Mouse (Mus musculus): ENCODE measurements at regions not wholly inside any gene's neighbourhood (a gene's known extent, or its start where the extent isn't known, plus 50 kb on each side); places are given as distances from the start of the nearest gene placed in this dataset.
A peak's percentile ranks its signal among the peaks of the same experiment; 100 is the strongest.

- DNase-seq (ENCODE audit: low read depth, low spot score) = no peak
Measured at GRCm38 (mm10) chrX:163812431-163812830, 51.3 kb upstream of the Rnf138rt1 start.

- DNase-seq (ENCODE audit: low read depth, low spot score) = no peak
Measured at GRCm38 (mm10) chrX:163814806-163815205, 53.7 kb upstream of the Rnf138rt1 start.

- DNase-seq (ENCODE audit: low read depth, low spot score) = no peak
Measured at GRCm38 (mm10) chrX:163822298-163822697, 61.2 kb upstream of the Rnf138rt1 start.

- DNase-seq (ENCODE audit: low read depth, low spot score) = no peak
Measured at GRCm38 (mm10) chrX:163827461-163827860, 66.3 kb upstream of the Rnf138rt1 start.

GRCm38 (mm10) chrX:163845408-163845807 is 63.4 kb upstream of the Ap1s2 start:
- no peak for DNase-seq (ENCODE audit: low read depth, low spot score)

GRCm38 (mm10) chrX:163846890-163847289 is 61.9 kb upstream of the Ap1s2 start:
- DNase-seq (ENCODE audit: low read depth, low spot score) = no peak

GRCm38 (mm10) chrX:163847651-163848050 is 61.2 kb upstream of the Ap1s2 start:
- DNase-seq (ENCODE audit: low read depth, low spot score) = peak; percentile 12

- peak; percentile 36 for DNase-seq (ENCODE audit: low read depth, low spot score)
Measured at GRCm38 (mm10) chrX:163848510-163849199, 60.2 kb upstream of the Ap1s2 start.

GRCm38 (mm10) chrX:163850915-163851599 is 57.8 kb upstream of the Ap1s2 start:
- no peak for DNase-seq (ENCODE audit: low read depth, low spot score)

- no peak for DNase-seq (ENCODE audit: low read depth, low spot score)
Measured at GRCm38 (mm10) chrX:163858494-163858893, 50.3 kb upstream of the Ap1s2 start.

All from mesoderm, embryonic 11.5 days (tissue).